Mouse (Mus musculus) megakaryocyte, embryonic 14.5 days (primary cell): ENCODE measurements around the gene Fam163b.

Experiments used
- FLI1 ChIP-seq: IDR thresholded peaks from 2 replicates; pipeline ENCODE4 v1.6.1; 2012; ENCODE audit warnings: low read length, inconsistent platforms, mixed read lengths
- GATA1 ChIP-seq: IDR thresholded peaks from 3 replicates; pipeline ENCODE4 v1.6.1; 2012; ENCODE audit warnings: mixed read lengths, low read length, inconsistent platforms, borderline replicate concordance

GRCm38 (mm10) chr2:27128990-27129389 lies 13.3 kb downstream of the Fam163b start:
- TF ChIP-seq GATA1 (no peak), FLI1 (no peak)
